Mouse (Mus musculus) activated CD4-positive, CD25-positive, alpha-beta regulatory T cell, adult 4 months (primary cell): ENCODE measurements around the gene Slc6a16. TPM values are rescaled to one million over a fixed set of nuclear protein-coding genes. Genes with fewer than 3 reads are reported as not detected.
"Not testable (repeated sequence)": the region's sequence is repeated elsewhere in the genome, so short reads cannot be mapped to it uniquely, and the experiment has no call there.

ENCODE experiments used
- ATAC-seq: one replicate; pipeline ENCODE4 v1.8.0; 2017
- polyA plus RNA-seq, 2 experiments: library from polyadenylated mRNA; unstranded; fragments of 100-300 nt; shearing (Covaris generic); gene quantifications; one replicate each; pipeline ENCODE4 v1.2.1; 2017

The Slc6a16 gene
- polyA plus RNA-seq, 2 experiments from 2014 or later, result not detected

DNA sequence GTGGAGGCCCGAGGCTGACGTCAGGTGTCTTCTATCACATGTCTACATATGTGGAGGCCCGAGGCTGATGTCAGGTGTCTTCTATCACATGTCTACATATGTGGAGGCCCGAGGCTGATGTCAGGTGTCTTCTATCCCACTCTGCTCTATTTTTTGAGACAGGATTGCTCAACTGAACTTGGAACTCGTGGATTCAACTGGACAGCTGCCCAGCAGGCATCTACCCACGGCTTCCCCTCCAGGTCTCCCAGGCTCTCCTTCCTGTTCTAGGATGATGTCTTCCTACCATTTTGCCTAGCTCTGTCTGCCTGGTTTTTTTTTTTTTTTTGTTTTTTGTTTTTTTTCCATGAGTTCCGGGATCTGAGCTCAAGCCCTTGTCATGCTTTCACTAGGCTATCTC, 14.9 kb downstream of the Slc6a16 start:
- ATAC-seq, result not testable (repeated sequence)

DNA sequence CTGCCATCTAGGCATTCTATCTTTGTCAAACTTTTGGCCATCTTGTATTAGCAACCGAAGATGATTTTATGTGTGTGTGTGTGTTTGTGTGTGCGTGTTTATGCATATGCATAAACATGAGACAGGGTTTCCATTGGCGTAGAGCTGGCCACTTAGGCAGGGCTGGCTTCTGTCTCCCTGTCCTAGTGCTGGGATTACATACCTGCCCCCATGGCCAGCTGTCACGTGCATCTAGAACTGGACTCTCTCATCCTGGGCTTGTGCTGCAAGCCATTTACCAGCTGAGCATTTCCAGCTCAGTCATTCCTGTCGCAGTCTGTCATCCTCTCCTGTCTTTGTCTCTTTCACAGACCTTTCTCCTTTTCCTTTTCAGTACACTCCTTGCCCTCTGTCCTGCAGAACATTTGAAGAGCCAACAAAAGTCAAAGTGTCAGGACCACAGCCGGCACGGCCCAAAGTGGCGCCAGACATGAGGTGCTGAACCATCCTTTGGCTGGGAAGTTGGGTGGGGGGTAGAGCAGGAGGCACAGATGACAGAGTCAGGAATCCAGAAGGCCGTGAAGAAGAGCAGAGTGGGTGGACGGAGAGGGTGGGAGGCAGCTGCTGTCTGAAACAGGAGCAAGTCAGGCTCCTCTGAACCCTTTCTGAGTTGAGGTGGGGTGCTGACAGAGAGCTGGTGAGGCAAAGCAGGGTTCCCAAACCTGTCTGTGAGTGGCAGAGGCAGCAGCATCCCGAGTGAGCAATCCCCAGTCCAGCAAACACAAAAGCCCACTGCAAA, 16.4 kb downstream of the Slc6a16 start:
- no peak for ATAC-seq

DNA sequence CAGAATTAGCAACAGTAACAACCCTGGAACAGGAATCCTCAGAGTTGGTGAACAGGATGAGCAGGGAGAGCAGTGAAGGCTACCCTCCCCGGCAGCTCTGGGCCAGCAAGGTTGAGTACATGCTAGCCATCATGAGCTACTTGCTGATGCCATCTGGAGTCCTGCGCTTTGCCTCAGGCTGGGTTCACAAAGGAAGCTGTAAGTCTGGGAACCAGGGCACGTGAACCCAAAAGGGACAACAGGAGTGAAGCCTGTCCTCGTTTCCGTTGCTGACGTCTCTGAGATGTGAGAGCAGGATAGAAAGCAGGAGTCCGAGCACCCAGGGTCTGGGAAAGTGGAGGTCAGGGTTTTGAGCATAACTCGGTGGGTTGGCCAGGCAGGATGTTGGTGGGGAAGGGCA, 18.4 kb downstream of the Slc6a16 start:
- no peak for ATAC-seq

DNA sequence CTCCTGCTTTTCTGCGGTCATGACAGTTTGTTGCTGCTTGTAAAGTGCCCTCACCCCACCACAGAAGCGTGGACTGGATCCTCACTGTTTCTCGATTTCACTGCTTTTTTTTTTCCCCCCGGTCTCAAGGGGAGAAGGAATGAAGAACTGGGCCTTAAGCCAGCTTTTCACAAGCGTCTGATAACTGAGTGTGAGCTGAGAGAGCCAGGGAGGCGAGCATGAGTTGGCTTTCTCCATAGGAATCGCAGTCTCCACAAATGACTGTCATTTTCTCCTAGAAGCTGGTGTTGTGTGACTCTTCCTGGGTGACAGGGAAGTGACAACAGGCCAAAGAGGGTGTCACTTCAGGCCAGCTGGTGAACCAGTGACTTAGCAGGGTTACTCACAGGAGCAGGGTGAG, 21.4 kb downstream of the Slc6a16 start:
- no peak for ATAC-seq

DNA sequence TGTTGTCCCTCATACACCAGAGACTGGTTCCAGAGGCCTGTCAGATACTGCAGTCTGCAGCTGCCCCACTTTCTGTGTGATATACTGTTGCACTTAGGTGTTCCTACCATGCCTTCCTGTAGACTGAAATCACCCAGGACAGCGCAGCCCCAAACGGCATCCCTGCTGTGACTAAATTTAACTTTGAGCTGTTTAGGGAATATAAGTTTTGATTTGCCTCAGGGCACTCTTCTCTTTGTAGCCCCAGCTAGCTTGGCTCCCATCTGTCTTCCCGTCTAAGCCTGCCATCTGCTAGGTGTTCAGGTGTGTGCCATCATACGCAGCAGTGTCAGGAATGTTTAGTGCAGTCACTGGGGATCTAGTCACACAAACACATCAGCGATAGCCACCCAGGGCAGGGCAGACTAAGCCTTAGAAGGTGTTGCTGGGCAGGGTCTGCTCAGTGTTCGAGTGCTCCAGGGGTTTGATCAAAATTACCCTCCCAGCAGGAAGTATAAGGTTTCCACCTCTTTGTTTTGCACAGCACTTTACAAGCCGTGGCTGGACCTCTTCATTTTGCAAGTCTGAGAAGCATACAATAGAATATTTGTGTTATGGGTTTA, 22.2 kb downstream of the Slc6a16 start:
- no peak for ATAC-seq

DNA sequence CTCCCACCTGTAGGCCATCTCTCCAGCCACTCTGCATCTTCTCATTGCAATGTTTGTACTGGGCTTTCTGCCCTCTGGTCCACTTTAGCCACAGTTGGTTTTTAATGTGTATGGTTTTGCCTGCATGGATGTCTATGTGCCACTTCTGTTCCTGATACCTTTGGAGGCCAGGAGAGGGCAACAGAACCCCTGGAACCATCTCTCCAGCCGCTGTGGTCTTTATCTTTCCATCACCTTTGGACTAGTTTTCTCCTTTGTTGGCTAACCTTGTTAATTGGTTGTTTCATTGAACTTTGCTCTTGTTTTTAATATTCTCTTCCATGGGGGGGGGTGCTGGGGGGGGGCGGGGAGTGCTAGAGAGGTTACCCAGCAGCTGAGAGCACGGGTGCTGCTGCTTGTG, 23.5 kb downstream of the Slc6a16 start:
- ATAC-seq, result no peak

DNA sequence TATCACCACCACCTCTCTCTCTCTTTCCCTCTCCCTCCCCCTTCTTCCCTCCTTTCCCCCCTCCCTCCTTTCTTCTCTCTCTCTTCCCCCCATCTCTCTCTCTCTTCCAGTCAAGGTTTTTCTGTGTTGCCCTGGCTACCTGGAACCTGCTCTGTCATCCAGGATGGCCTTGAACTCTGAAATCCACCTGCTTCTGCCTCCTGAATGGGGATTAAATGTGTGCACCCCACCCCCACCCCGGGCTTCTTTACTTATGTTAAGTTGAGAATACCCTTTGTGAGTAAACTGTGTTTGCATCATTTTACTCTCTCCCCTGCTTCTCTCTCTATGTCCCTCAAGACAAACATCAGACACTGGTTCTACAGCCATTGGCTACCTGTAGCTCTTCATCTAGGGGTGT, 24.6 kb downstream of the Slc6a16 start:
- no peak for ATAC-seq

DNA sequence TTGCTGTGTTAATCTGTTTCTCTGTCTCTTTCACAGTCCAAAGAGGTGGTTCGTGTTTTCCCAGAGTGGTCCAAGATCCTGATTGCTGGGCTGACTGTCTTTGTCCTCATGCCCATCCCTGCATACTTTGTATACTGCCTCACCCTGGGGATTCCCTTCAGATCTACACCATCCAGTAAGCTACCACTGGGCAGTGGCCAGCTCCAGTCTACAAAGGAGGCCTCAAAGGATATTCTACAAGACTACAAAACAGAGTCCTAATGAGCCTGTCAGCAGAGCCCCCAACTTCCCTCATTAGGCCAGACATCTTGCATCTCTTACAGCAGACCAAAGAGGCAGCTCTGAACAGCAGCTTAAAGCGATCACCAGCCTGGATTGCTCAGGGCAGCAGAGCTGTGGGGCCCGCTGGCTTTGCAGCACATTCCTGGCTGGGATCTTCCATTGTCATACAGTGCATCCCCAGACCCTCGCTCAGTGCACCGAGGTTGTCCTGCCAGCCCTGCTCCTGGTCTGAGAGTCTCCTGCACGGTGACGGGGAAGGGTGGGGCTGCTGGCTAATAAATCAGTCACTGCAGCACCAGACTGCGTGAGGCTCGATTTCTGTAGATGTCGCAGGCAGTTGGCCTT, 32.0 kb downstream of the Slc6a16 start:
- no peak for ATAC-seq

DNA sequence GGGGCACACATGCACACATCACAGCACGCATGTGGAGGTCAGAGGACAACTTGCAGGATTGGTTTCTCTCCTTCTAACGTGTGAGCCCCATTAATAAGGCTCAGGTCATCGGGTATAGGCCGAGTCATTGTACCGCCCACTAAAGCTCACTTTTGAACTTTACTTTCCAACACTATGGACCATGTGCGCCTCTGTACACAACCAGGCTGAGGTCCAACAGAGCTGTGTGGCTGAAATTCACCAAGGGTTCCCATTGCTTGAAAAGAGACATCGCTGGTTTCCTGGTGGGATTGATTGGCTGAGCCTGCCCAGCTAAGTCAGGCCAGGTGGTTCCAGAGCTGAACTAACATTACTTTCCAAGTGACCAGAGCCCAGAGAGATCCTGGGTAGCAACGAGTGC, 32.8 kb downstream of the Slc6a16 start:
- ATAC-seq, result no peak

DNA sequence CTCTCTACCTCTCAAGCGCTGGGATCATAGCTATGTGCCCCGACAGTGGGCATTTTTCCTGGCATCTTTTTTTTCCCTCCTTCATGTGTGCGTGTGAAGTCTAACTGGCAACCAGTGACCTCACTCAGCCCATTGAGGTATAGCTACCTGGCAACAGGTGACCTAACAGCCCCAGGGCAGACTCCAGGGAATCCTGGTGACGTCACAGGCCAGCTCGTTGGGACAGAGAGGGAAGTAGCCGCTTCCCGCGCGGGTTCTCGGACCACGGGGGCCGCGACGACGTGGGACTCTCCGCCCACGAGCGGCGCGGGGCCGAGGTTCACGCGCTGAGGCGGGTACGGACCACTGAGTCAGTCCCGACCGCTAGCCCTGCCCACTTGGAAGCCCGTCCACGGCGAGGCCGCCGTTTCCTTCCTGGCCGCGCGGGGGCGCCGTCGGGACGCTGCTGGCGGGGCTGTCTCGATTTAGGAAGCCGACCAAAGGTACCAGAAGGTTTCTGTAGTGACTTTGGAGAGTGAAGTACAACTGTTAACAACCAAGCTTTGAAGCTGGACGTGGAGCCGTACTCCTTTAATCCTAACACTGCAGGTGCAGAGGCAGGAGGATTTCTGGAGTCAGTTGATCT, 36.4 kb downstream of the Slc6a16 start, which contains the start of gene Slc6a21:
Slc6a21 (plus strand) TSS at position 378 of the 625 bp plus-strand sequence.
- no peak for ATAC-seq

DNA sequence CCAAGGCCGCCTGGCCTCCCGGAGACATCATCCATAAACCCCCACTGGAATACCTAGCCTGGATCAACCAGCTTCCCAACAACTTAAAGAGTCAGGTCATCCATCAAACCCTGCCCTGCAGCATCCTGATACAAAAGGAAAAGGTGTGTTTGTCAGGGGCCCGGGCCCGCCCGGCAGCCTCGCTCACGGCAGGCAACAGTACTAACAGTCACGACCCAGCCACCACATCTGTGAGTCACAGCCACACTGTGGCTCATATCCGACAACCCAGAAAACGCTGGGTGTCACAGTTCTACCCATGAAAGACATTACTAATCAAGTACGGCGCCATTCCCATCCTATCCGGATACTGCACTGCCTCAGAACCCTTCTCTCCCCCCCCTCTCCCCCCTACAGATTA, 45.6 kb downstream of the Slc6a16 start:
- no peak for ATAC-seq

DNA sequence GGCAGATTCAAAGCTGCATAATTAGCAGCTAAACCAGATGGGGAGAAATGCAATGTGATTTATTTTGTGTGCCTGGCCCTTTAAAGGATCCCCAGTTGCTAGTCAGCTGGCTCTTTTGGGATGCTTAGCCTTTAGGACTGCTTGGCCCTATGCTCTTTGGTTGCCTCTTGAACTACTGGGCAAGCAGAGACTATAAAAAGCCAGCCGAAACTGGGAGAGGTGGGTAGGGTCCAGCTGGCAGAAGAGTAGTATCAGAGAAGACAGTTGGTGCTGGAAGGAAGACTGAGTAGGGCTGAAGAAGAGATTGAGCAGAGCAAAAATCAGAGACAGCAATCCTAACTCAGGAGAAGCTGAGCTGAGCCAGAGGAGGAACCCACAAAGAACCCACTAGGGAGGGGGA, 55.7 kb downstream of the Slc6a16 start:
- no peak for ATAC-seq

DNA sequence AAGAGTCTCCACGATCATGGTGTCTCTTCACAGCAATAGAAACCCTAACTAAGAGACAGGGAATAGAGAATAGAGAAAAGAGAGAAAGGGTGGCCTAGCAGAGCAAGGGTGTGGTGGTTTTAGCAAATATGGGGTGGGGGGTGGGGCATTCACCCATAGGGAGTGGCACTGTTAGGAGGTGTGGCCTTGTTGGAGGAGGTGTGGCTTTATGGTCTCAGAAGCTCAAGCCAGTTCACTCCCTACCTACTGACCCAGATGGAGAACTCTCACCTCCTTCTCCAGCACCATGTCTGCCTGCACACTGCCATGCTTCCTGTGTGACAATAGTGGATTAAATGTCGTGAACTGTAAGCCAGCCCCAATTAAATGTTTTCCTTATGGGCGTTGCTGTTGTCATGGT, 56.7 kb downstream of the Slc6a16 start:
- ATAC-seq, result no peak

DNA sequence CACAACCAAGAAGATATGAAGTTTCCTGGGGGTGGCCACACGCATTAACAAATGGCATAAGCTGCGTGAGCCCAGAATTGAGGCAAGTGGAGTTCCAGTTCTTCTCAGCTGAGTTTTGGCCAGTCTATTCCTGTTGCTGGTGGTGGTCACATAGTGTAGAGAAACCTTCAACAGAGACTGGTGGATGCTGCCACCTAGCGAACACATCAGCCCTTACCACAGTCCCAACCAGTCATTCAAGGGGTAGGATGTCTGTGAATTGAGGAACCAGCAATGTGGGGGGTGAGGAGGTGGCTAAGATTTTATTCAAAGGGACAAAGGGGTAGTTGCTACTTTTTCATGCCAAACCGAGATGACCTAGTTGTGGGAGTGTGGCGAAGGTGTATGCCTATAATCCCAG, 58.9 kb downstream of the Slc6a16 start:
- ATAC-seq, result peak; percentile 54

DNA sequence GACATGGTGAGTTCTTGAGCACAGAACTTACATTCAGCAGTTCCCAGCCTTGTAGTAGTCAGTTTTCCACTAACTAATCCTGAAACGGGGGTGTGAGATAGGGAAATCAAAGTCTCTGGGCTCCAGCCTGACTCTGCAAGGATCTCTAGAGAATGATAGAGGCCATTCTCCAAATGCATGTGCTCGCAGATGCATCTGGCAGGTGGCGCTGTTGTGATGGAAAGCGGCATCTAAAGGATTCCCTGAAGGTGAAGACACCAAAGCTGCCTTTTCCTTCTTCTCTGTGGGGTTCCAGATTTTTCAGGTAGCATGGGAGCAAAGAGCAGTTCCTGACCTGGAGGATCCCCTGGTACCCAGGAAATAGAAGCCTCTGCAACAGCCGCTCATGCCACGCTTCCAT, 59.4 kb downstream of the Slc6a16 start:
- ATAC-seq, result no peak

DNA sequence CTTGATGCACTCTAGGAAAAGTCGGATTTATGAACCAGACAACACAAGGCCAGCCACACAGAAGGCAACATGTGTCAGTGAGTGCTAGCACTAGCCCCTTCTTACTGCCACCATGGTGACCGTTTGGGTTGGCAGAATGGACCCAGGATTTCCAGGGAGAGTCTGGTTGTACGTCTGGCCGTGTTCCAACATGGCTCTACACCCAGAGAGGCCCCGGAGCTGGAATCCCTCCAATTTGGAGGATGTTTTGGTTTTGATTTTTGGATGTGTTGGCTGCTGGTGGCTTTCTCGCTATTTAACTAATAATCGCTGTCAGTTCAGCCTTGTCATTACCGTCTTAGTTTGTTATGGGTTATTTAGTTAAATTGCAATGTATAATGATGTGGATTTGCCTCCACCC, 61.7 kb downstream of the Slc6a16 start:
- no peak for ATAC-seq

DNA sequence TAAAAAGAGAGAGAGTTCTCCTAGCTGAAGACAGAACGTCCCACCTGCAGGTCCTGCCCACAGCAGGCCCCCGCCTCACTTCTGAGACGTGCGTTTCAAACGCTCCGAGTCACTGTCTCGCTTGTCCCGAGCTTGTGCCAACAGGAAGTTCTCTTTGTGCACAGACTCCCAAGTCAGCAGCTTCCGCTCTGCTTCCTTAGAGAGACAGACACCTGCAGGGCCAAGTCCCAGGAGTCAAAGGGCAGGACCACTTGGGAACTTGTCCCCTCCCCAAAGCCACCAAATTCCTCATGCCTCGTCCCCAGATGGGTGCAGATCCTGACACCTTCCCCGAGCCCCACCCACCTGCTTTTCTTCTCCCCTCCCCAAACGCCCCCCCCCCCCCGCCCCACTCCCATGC, 64.0 kb downstream of the Slc6a16 start:
- ATAC-seq, result no peak

DNA sequence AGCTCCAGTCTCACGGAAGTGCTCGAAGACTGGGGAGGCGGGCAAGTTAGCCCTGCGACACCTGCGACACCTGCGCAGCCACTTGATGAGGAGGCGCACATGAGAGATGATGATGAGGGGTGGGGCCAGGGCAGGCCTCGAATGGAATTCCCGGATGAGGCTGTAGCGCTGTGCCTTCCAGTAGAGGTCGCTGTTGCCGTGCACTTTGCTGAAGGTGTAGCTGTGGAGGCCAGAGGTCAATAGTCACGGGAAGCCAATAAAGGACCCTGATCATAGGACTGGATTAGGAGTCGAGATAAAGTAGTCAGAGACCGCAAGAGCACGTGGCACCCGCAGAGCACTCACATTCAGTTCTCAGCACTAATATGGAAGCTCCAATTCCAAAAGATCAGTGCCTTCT, 64.4 kb downstream of the Slc6a16 start:
- no peak for ATAC-seq

DNA sequence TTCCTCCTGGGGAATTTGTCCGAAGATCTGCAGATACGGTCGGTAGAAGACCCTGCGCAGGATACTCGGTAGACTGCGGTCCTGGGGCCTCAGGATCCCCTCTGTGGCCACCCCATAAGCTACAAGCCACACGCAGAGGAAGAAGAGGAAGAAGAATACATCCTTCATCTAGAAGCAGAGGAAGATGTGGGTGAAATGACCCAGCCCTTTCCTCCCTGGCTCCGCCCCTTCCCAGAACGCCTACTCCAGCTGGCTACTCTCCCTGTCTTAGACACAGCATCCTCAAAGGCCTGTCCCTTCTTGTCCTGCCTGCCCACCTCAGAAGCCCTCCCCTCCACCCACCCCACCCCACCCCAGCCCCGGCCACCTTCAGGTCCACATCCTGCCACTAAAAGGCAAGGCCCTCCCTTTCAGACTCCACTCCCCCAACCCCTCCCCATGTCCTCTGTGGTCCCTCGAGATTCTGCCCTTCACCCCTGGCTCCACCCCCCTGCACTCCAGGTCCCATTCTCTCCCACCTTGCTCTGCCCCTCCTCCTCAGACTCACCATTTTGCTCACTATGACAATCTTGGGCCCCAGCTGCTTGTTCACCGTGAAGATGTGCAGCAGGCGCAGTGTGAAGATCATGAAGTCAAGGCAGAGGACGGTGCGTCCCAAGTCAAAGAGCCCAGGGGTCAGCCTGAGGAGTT, 67.8 kb downstream of the Slc6a16 start:
- peak; percentile 40 for ATAC-seq

DNA sequence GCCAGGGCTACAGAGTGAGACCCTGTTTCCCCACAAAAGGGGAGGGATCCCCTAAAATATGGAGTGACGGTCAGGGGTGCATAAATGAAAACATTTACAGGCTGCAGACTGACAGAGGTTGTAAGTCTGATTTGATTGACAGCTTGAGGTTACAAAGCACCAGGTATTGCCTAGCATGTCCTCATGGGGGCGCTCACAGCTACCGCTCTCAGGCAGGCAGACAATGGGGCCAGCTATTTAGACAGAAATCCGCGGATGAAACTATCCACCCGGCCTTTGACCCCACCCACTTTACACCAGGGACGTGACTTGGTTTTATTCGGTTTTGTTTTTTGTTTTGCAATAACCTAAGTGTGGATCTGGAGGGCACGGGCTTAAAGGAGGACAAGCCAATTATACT, 68.6 kb downstream of the Slc6a16 start:
- ATAC-seq, result peak; percentile 54

DNA sequence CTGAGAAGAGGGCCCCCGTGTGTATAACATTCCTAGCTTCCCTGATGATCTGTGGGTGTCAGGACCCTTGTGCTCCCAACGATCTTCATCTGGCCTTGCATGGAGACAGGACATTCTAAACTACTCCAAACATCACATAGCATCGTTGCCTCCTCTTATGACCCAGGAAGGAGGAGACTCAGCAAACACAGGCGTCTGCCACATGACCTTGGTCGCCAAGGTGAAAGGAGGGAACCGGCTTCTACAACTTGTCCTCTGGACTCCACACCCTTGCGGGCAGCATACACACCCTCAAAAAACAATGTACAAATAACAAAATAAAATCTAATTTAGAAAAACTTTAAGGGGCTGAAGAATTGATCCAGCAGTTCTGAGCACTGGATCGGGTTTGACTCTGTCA, 71.1 kb downstream of the Slc6a16 start:
- no peak for ATAC-seq

DNA sequence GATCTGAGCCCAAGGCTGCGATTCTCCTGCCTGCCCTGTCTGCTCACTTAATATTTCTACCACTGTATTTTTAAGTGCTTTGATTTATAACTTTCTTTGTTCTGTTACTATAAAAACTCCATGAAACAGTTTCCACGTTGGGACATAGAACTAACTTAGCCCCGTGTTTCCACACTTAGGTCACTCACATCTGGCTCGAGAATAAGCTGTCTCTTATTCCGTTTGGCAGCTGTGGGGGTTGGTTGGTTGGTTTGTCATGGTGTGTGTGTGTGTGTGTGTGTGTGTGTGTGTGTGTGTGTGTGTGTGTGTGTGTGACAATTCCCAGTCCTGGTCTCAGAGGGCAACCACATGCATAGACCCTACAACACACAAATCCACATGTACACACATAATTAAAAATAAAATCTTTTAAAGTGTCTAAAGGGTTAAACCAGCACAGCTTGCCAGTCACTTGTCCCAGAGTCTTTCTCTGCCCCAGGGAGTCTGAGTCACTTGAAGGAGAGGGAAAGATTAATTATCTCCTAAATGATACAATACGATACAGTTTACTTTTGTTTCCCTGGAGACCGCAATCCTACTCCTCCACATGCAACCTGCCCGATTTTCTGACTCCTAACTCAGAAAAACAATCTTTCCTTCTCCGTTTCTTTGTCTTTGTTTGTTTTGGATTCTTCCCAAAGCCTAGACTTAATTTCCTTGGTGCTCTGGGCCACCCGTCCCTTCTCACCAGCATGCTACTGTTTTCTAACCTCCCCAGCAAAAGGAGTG, 72.0 kb downstream of the Slc6a16 start:
- ATAC-seq, result no peak
